Mouse (Mus musculus): Measurements from ENCODE around the gene Ndfip2. TPM values are rescaled to one million over a fixed set of nuclear protein-coding genes. Genes with fewer than 3 reads are reported as not detected.

Gene Ndfip2
- 37.6 and 38.5 TPM in 2 replicates for polyA plus RNA-seq (2012; rRNA removed; ENCODE audit: low replicate concordance)

GRCm38 (mm10) chr14:105258379-105259034 lies at the start of gene Ndfip2:
Ndfip2 (plus strand) TSS chr14:105258573.

Other genes with a start within 250 kb of the Ndfip2 start
- 7.4 and 17.5 TPM in 2 replicates for gene Rbm26, start 81.2 kb upstream of the Ndfip2 start, polyA plus RNA-seq (2012; rRNA removed; ENCODE audit: low replicate concordance)